Mouse (Mus musculus) liver, embryonic 18 days (tissue): Measurements from ENCODE around the gene Brcc3. TPM values are rescaled to one million over a fixed set of nuclear protein-coding genes. Genes with fewer than 3 reads are reported as not detected.

Source experiments
- polyA plus RNA-seq: library from polyadenylated mRNA; depleted of rRNA; stranded (reverse); fragments of >200 nt; gene quantifications from 2 replicates; pipeline ENCODE4 v1.2.3, GENCODE M21; 2012; rRNA removed

Brcc3 gene
- polyA plus RNA-seq: 10.3 and 11.6 TPM in 2 replicates

GRCm38 (mm10) chrX:75415936-75416785, at the start of gene Brcc3, which contains the start of the genes Cmc4 and Mtcp1:
Gene Brcc3 (plus strand): TSS chrX:75416628.
Gene Cmc4 (minus strand): TSS chrX:75416584.
Gene Mtcp1 (minus strand): TSS chrX:75416588.

GRCm38 (mm10) chrX:75382195-75382771, 34.1 kb upstream of the Brcc3 start, which contains the start of the genes Fundc2 and F8:
Gene Fundc2 (plus strand): TSS chrX:75382399.
Gene F8 (minus strand): TSS chrX:75382615.

Other genes starting within 250 kb of the Brcc3 start
- 7.4 and 8.3 TPM in 2 replicates for gene Fundc2, start 34.2 kb upstream of the Brcc3 start, polyA plus RNA-seq
- gene F8, start 34.0 kb upstream of the Brcc3 start, polyA plus RNA-seq: 1.2 and 1.4 TPM in 2 replicates
- gene Cmc4, start within 50 bp of the Brcc3 start, polyA plus RNA-seq: 13.4 TPM in 2 replicates
- gene Mtcp1, start within 50 bp of the Brcc3 start, polyA plus RNA-seq: 7.6 and 9.1 TPM in 2 replicates
- gene Vbp1, start 97.7 kb downstream of the Brcc3 start, polyA plus RNA-seq: 19.3 and 19.5 TPM in 2 replicates
- gene Rab39b, start 161.6 kb downstream of the Brcc3 start, polyA plus RNA-seq: 0.01 TPM in 1 of 2 replicates, not detected in the other